Mouse (Mus musculus) C2C12 (cell line): Measurements from ENCODE around the gene Arid5b.

Experiments
- CEBPB ChIP-seq: IDR thresholded peaks from one replicate; pipeline ENCODE4 v1.6.1; 2011; ENCODE audit warnings: low read depth, mild to moderate bottlenecking, control low read depth, moderate library complexity
- CTCF ChIP-seq: IDR thresholded peaks from one replicate; pipeline ENCODE4 v1.5.1; 2011; ENCODE audit not compliant: control insufficient read depth, insufficient read depth, insufficient read length
- FOSL1 ChIP-seq: IDR thresholded peaks from one replicate; pipeline ENCODE4 v1.8.0; 2011; ENCODE audit warnings: mild to moderate bottlenecking, low read length; ENCODE audit not compliant: poor library complexity, insufficient read depth, severe bottlenecking
- MAX ChIP-seq: IDR thresholded peaks from one replicate; pipeline ENCODE4 v1.6.1; 2011; ENCODE audit warnings: mild to moderate bottlenecking, control low read depth
- USF1 ChIP-seq: IDR thresholded peaks from one replicate; pipeline ENCODE4 v1.6.1; 2011; ENCODE audit warnings: low read depth, mild to moderate bottlenecking, control low read depth, moderate library complexity

- TF ChIP-seq CEBPB (no peak), CTCF (no peak), USF1 (no peak), FOSL1 (no peak), MAX (no peak)
These were observed 174.1 kb downstream of the Arid5b start for GRCm38 (mm10) chr10:68104481-68104880.
